Mouse (Mus musculus): ENCODE results near the gene Tmem44.

DNA sequence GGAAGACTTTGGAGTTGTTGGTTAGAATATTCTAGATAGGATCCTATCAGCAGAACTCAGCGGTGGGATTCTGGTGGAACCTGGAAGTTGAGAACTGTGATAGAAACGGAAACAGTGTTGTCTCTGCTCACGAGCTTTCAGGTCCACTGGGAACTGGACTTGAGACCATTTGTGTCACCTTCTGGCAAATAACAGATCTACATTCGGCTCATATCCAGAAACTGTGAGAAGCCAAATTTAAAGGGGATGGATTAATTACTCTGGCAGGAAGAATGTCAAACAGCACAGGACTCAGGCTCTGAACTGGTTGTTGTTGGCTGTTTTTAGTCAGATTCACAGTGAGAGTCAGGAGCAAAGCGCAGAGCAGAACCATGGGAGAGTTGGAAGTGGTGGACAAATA is 72.9 kb downstream of the Tmem44 start:
- TF ChIP-seq POLR2A (IDR thresholded peaks at IDR 0.05; ENCODE audit: extremely low read depth, insufficient read depth, low read length) (no peak), CTCF (IDR thresholded peaks at IDR 0.05; ENCODE audit: low read depth, low read length) (no peak)

All from liver, adult 2 months (tissue).